Mouse (Mus musculus) fat pad, adult 2 months (tissue): ENCODE measurements at regions not wholly inside any gene's neighbourhood (a gene's known extent, or its start where the extent isn't known, plus 50 kb on each side); places are given as distances from the start of the nearest gene placed in this dataset.

Experiments used
- DNase-seq: peaks from one replicate; pipeline ENCODE4 v3.0.0-alpha.2; 2011; ENCODE audit warnings: low read depth, low spot score; ENCODE audit errors: extremely low read depth

DNA sequence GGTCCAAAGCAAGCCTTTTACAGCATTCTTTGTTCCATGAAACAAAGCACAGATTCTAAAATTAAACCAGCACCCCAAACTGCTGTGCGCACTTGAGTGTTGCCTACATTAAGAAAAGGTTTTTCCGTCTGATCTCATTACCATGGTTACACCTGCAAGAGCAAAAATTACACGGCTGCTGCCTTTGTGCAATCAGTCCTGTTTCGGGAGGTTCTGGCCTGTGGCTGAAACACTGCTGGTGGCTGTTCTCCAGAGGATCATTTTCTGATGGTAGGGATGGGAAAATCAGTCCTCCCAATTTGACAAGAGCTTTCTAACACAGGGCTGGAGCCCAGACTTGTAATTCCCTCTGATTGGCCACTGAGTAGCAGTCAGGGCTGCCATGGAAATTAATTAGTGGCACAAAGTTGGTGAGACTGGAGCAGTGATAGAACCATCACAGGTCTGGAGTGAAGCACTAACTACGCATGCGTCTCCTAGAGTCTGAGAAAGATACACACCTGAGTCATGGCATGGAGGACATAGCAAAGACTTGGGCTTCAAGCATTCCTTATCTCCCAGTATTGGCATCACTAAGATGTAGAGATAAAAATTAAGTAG is 114.8 kb upstream of the Fam49a start:
- DNase-seq, result no peak

DNA sequence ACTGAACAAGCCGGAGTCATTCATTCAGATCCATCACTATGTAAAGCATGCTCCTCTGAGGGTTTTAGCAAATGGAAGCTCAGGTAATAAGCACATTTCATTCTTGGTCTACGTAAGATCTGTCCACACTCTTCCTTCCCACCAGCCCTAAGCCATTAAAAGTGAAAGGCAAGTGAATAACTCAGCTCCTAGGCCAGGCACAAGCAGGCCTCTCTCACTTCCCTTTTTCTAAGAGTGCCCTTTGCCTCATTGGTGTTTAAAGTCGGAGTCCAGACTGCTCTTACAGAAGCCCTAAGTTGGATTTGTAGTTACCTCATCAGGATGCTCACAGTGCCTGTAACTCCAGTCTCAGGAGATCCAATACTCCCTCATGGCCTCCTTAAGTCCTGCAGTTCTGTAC is 114.1 kb upstream of the Fam49a start:
- no peak for DNase-seq

DNA sequence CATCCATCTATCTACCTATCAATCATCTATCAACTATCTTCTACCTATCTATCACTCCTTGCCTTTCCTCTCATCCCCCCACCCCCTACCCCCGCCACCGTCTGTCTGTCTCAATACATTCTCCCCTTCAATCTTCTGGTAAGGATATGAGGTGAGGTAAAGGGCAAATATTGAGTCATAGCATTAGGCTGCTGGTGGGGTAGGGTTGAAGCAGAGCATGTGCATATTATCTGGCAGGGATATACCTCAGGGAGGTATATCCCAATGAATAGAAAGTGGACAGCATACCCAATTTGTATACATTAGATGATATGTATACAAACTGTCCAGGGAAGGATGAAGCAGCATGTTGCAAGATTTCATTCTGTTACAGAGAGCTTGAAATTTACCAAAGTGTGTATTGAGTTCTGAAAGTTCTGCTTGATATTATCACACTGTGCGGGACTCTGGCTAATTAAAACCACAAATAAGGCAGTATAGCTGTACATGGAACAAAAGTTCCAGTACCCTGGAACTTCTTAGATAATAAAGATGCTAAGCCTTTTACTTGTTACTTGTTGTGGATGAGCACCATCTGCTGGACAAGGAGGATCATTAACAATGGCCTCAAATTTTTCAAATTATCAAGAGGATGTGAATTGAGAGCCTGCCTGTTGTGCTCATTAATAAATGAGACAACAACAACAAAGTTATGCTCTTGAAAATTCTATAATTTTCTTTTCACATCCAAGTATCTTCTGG is 113.1 kb upstream of the Fam49a start:
- no peak for DNase-seq

DNA sequence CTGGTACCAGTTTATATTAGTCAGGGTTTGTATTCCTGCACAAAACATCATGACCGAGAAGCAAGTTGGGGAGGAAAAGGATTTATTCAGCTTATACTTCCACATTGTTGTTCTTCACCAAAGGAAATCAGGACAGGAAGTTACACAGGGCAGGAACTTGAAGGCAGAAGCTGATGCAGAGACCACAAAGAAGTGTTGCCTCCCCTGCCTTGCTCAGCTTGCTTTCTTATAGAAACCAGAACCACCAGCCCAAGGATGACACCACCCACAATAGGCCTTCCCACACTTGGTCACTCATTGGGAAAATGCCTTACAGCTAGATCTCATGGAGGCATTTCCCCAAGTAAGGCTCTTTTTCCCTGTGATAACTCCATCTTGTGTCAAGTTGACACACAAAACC is 97.5 kb upstream of the Fam49a start:
- no peak for DNase-seq

DNA sequence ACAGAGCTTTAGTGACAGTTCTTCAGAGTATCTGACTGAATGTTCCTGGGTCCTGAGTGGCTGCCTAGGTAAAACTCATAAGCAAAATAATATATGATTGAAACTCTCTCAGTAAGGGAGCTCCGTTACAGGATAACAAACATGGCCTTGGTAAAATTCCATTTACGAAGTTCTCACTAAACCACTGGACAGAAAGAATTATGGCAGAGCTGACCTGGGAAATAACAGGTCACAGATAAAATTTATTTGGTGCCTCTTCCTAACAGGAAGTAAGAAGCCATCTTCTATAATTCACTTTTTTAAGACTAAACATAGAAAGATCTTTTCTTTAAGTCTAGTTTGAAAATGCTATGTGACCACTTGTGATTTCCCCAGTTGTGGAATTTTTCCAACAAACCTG is 91.4 kb upstream of the Fam49a start:
- DNase-seq, result no peak

DNA sequence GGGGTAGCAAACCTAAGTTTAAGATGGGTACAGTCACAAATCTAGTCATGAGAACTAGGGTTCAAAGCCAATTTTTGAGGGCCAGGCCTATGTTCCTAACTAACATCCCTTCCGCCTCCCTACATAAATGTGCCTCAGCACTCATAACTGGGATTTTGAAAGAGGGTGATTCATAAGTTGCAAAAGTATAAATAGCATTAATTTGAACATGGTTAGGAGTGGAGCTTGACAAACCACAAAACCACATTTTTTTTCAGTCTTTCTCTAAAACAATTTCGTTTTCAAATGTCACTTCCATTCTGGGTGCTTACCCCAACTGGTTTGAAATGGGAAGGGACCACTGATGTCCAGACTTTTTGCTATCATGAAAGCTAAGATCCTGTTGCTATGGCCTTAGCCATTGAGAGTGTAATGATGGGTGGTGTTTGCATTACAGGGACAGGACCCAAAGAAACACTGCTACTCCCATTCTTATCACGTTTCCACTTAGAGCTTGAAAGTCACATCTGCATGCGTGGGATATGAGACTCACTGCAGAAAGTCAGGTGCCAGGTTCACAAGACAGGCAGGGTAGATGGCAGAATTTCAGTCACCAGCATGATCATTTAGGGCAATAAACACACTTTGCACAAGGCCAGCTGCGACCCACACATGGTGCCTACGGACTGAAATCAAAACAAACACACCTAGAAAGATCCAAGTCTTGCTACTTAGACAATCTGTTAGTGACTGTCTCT is 89.7 kb upstream of the Fam49a start:
- no peak for DNase-seq

DNA sequence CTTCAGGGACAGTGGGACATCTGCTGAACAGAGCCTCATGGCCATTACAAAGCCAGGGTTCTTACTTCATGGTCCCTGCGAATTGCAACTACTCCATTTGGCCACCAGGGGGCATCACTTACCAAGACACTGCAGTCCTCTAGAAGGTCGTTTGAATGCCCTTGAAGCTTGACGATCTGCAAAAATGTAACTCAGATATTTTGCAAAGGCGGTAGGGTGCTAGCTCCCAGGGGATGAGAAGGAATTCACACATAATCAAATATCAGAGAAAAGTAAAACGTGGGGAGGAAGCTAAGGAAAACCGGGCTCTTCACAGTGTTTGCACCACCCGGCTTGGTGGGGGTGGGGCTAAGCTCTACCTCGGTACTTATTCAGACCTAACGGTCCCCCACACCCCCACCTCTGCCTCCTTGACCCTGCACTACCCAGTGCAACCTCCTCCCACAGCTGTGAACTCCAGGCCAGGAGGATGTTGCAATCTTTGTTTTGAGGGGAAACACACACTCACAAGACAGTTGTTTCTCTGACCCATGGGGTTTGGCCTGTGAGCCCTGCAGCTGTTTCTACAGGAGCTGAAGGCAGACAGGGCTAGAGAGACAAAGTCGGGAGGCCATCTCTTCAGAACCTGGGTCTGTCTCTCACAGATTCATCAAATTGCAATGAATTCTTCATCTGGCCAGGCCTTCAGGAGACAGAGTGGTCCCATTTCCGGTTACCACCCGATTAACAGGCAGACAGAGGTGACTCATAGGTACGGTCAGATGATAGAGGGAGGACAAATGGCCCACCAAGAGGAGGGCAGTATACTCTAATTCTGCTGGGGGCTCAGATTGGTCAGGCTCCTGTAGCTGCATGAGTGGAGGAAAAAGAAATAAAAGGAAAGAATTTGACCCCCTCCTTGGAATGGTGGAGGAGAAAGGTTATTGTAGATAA is 85.3 kb upstream of the Fam49a start:
- no peak for DNase-seq

DNA sequence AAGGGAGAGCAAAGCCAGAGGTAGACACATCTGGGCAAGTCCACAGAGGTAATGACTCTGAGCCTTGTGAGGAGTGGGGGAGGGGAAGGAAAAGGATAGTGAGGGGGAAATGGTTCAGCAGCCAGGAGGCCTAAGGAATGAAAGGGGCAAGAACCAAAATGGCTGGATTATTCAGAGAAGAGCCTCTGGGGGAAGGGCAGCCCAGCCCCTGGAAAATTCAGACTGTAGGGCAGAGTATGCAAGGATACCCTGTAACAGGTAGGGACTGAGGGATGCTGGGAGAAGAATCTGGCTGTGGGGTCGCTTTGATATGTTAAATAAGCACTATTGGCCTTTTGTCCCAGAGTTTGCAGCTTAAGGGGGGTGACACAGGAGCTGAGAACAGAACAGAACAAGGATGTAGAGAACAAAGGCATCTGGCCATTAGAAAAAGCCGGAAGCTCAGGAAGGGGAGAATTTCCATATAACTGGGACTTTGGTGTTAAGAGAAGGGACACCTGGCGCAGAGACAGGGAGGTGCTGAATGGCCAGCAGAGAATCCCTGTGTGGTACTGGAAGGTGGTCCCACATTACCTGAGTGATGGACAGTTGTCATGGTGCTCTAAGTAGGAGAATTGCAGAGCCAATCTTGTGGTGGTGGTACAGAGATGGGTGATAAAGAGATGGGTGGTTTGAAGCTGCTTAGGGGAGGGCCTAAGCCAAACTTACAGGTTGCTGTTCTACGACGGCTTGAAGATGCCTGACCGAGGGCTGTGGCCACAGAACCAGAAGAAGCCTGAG is 84.5 kb upstream of the Fam49a start:
- DNase-seq, result no peak

DNA sequence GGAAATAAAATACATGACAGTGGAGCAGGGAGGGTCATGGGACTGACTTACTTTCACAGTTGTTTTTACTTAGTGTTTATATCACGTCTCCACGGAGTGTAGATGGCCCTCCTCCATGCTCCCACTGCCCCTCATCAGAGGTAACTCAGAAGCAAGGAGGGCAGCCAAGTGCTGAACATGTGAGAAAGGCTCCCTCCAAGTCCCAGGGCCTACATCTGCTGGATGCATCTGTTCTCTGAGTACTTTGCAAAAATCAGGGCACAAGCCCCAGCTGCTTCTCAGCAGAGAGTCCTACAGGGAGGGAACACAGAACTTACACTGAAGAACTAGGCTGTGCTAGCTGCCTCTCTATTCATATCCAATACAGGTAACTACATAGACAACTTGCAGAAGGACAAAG is 83.5 kb upstream of the Fam49a start:
- DNase-seq, result no peak

DNA sequence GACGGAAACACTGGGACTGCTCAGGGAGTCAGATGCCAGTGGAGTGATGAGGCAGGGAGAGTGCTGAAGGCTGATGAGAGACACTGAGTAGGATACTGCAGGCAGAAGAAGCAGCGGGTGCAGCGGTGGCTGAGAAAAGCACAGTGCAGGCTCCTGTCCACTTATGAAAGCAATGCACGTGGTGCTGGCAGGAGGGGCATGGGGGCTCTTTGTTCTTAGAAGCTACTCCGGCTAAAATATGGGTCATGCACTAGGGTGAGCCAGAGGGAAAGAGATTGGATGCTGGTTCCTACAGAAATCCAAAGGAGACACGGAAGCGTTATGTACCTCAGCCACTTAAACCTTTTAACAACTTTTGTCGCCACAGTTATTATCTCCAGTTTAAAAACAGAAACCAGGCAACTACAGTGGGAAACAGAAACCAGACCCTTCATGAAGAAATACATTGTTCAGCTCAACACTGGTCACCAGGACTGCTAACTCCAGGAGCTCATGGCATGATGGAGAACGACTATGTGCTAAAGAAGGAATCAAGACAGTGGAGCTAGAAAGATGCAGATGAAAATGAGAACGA is 82.6 kb upstream of the Fam49a start:
- no peak for DNase-seq

DNA sequence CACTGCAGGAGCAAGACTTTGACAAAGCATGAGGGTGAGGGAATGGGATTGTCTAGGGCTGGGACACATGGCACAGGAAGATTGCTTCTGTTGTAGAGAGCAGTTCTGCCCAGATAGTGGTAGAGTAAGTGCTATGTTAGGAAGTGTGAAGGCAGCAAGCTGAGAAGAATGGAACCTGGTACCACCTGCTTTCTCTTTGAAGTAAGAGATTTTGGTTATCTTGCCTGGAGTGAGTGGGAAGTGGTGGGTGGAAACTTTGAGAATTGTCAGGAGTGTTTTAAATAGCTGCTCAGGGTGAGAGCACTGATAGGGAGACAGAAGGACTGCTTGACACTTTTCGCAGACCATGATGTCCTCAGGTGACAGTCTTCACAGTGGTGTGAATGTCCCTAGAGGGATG is 81.0 kb upstream of the Fam49a start:
- DNase-seq, result no peak

DNA sequence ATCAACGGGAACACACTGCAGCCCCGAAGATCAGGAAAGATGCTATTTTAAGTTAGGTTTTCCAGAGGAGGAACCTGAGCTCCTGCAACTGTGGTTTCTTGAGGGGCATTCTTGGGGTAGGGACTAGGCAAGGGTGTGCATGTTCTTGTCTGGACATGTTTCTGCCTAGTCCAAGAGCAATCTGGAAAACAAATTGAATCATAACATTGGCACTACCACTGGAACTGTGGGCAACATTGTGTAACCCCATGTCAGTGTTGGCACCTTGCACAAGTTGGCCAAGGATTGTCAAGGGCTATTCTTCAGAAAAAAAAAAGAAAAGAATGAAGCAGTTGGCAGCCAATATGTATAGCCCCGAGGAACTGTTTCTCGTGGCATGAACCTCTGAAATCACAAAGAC is 80.3 kb upstream of the Fam49a start:
- DNase-seq, result peak; percentile 57

DNA sequence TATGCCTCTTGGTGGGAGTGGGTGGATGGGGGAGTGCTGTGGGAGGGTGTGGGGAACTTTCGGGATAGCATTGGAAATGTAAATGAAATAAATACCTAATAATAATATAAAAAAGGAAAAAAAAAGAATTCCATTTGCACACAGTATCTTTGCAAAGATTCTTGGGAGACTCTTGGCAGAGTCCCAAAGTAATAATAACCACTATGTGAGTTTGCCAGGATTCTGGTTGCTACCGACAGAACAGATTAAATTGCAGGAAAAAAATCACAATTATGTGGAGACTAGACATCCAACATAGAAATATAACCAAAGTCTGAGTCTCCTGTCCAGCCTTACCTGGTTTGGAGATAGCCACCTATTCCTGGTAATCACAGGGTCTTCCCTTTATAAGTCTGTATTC is 75.6 kb upstream of the Fam49a start:
- no peak for DNase-seq

DNA sequence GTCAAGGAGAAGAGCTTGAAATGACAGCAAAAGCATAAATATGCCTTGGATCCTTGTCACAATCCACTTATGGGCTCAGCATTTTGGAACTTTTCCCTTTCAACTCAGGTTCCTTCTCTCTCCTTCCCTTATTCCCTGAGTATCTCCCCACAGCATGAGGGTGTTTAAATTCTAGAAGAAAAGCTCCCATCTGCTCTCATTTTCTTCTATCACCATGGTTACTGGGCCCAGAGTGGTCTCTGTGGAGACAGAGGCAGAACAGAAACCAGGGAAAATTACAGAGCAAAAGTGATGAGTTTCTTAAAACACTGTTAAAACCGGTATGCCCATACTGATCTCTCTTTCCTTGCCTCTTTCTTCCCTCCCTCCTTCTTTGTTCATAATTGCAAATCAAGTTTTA is 66.9 kb upstream of the Fam49a start:
- DNase-seq, result no peak

DNA sequence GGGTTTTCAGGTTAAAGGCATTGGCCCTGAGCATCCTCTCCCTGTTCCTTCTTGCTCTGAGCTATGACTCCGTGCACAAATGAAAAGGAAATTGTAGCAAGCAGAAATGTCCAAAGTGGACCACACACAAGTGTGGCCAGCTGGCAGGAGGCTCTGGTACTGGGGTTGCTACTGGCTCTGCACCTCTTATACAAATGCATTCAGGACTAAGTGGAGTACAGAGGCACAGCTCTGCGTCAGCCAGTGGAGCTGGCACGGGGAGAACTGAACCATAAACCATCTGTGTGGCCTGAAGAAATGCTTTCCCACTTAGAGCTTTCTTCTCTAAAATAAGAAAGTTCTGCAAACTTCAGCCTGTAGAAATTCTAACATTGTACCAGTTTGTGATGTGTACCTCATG is 65.3 kb upstream of the Fam49a start:
- no peak for DNase-seq

DNA sequence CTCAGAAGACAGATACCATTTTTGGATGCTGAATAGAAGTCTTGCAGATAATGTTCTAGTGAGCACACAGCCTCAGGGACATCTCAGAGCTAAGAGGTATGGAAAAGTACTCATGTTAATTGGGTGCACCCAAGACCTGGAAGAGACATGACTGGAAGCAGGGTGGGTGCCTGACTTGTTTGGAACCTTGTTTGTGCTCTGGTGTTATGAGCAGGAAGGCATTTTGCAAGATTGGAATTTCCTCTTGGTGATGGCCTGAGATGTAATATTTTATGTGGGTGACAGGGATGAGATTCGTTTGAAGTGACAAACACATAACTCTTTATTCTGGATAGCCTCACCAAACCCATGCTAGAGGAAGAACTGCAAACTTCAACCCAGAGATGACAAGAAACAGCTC is 53.7 kb upstream of the Fam49a start:
- no peak for DNase-seq
